Mouse (Mus musculus) olfactory bulb, adult 2 months (tissue): ENCODE data around the gene 4833439L19Rik.

Experiments used
- CTCF ChIP-seq: fragments of 200-500 bp; IDR thresholded peaks from 2 replicates; pipeline ENCODE4 v1.5.1; 2012; ENCODE audit warnings: low read depth, mild to moderate bottlenecking, low read length, moderate library complexity; ENCODE audit not compliant: insufficient read depth
- POLR2A ChIP-seq: fragments of 200-500 bp; IDR thresholded peaks from 2 replicates; pipeline ENCODE4 v1.6.1; 2012; ENCODE audit warnings: mild to moderate bottlenecking, low read depth, low read length, moderate library complexity; ENCODE audit not compliant: insufficient read depth

DNA sequence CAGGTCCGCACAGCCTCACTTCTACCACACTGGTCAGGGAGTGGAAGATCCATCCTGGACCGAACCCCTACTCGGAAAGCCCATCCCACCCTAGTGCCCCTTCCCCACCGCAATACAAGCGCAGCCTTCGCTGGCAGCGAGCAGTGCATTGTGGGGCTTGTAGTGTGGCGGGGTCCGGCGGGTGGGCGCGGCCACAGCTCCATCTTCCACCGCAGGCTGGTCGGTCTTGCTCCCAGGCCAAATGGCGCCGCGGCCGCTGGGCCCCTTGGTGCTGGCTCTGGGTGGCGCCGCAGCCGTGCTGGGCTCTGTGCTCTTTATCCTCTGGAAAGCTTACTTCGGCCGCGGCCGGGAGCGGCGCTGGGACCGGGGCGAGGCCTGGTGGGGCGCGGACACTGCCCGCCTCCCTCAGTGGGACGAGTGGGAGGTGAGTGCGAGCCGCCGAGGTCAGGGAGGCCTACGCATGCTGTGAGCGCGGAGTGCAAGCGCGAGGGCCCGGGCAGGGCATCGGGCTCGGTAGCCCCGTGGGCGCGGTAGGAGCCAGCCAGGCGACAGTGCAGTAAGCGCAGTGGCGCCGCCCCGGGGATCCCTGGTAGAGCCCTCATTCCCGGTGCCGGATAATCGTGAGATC is 9.7 kb upstream of the 4833439L19Rik start, which contains the start of gene Arl10:
- 0 out of 2 replicates have a peak, but pooled peaks have one; percentile 43 for TF ChIP-seq POLR2A
- TF ChIP-seq CTCF: no peak
